Mouse (Mus musculus) CH12.LX (cell line): ENCODE data around the gene Plekha5. TPM values are rescaled to one million over a fixed set of nuclear protein-coding genes. Genes with fewer than 3 reads are reported as not detected.

ENCODE experiments used
- DNase-seq: peaks from one replicate; pipeline ENCODE4 v3.0.0-alpha.2; 2013; ENCODE audit errors: extremely low read depth
- H3K27ac ChIP-seq: 2 replicates; pipeline ENCODE4 v1.5.1; 2012; ENCODE audit warnings: low read depth, mild to moderate bottlenecking, control low read depth, moderate library complexity; ENCODE audit not compliant: insufficient read depth
- H3K27me3 ChIP-seq: replicated peaks from 2 replicates; pipeline ENCODE3; 2012; ENCODE audit warnings: inconsistent platforms
- H3K36me3 ChIP-seq, 2 experiments: replicated peaks in 1 of 2; 2 replicates each; pipeline versions ENCODE3 to v1.6.1; 2012; ENCODE audit warnings: inconsistent platforms in 1 of 2, low read length in 1 of 2, mild to moderate bottlenecking in 1 of 2, mixed read lengths in 1 of 2, moderate library complexity in 1 of 2; ENCODE audit not compliant: control insufficient read depth in 1 of 2, insufficient read depth in 1 of 2
- H3K4me1 ChIP-seq, 2 experiments: 2 replicates each; pipeline ENCODE4 v1.6.1; 2012; ENCODE audit warnings: inconsistent platforms in 1 of 2, moderate library complexity in 1 of 2; ENCODE audit not compliant: insufficient read depth in 2 of 2, control insufficient read depth in 1 of 2
- H3K4me2 ChIP-seq: 2 replicates; pipeline ENCODE4 v1.6.1; 2012; ENCODE audit warnings: low read depth, mild to moderate bottlenecking, control low read depth; ENCODE audit not compliant: poor library complexity, insufficient read depth, severe bottlenecking
- H3K4me3 ChIP-seq, 3 experiments: fragments of 150-350 bp in 1 of 3; sonication (generic) in 1 of 3; replicated peaks in 1 of 3; 2 replicates each; pipeline versions ENCODE3 to v1.5.1; 2011 to 2012; ENCODE audit warnings: low read depth in 2 of 3, low read length in 2 of 3, mild to moderate bottlenecking in 2 of 3, moderate library complexity in 2 of 3, control low read depth in 1 of 3, improper control_type of control experiment in 1 of 3, inconsistent platforms in 1 of 3, mixed read lengths in 1 of 3; ENCODE audit not compliant: poor library complexity in 1 of 3
- H3K79me2 ChIP-seq: replicated peaks from 2 replicates; pipeline ENCODE4 v1.6.1; 2012; ENCODE audit warnings: mild to moderate bottlenecking, moderate library complexity; ENCODE audit not compliant: control insufficient read depth, poor library complexity, insufficient read depth, severe bottlenecking; ENCODE audit errors: extremely low read depth
- H3K9ac ChIP-seq: 2 replicates; pipeline ENCODE4 v1.6.1; 2012; ENCODE audit warnings: low read depth, mild to moderate bottlenecking, control low read depth, moderate library complexity; ENCODE audit not compliant: insufficient read depth
- H3K9me3 ChIP-seq: replicated peaks from 2 replicates; pipeline ENCODE3; 2012; ENCODE audit warnings: low read length, inconsistent platforms, mixed read lengths
- CHD1 ChIP-seq: IDR thresholded peaks from 2 replicates; pipeline ENCODE4 v1.6.1; 2012; ENCODE audit warnings: low read depth, low read length, improper control_type of control experiment, inconsistent platforms
- CHD2 ChIP-seq: IDR thresholded peaks from 2 replicates; pipeline ENCODE4 v1.6.1; 2011; ENCODE audit warnings: low read length, improper control_type of control experiment
- CTCF ChIP-seq, 2 experiments: IDR thresholded peaks in 1 of 2; conservative IDR thresholded peaks in 1 of 2; 2 replicates each; pipeline ENCODE4 v1.5.1; 2011 to 2012; ENCODE audit warnings: low read depth in 2 of 2, low read length in 2 of 2, improper control_type of control experiment in 1 of 2, inconsistent platforms in 1 of 2, mild to moderate bottlenecking in 1 of 2, moderate library complexity in 1 of 2
- E2F4 ChIP-seq: IDR thresholded peaks from 2 replicates; pipeline ENCODE4 v1.6.1; 2011; ENCODE audit warnings: low read depth, low read length, improper control_type of control experiment; ENCODE audit not compliant: insufficient replicate concordance
- ELF1 ChIP-seq: IDR thresholded peaks from 2 replicates; pipeline ENCODE4 v1.6.1; 2014; ENCODE audit warnings: low read depth, mild to moderate bottlenecking, inconsistent platforms, low read length, improper control_type of control experiment
- EP300 ChIP-seq: IDR thresholded peaks from 2 replicates; pipeline ENCODE4 v1.6.1; 2011; ENCODE audit warnings: low read length, improper control_type of control experiment
- ETS1 ChIP-seq: conservative IDR thresholded peaks from 2 replicates; pipeline ENCODE4 v1.6.1; 2012; ENCODE audit warnings: low read depth, mild to moderate bottlenecking, inconsistent platforms, low read length, improper control_type of control experiment, moderate library complexity
- GABPA ChIP-seq: IDR thresholded peaks from 2 replicates; pipeline ENCODE4 v1.6.1; 2012; ENCODE audit warnings: low read depth, low read length, improper control_type of control experiment, inconsistent platforms; ENCODE audit not compliant: insufficient replicate concordance
- HCFC1 ChIP-seq: IDR thresholded peaks from 2 replicates; pipeline ENCODE4 v1.6.1; 2012; ENCODE audit warnings: low read depth, mild to moderate bottlenecking, inconsistent platforms, low read length, improper control_type of control experiment
- IRF4 ChIP-seq: IDR thresholded peaks from 2 replicates; pipeline ENCODE4 v1.6.1; 2014; ENCODE audit warnings: low read depth, mild to moderate bottlenecking, inconsistent platforms, low read length, improper control_type of control experiment
- JUN ChIP-seq: IDR thresholded peaks from 2 replicates; pipeline ENCODE4 v1.6.1; 2011; ENCODE audit warnings: low read depth, mild to moderate bottlenecking, low read length, improper control_type of control experiment, moderate library complexity; ENCODE audit not compliant: insufficient read depth
- JUND ChIP-seq: conservative IDR thresholded peaks from 2 replicates; pipeline ENCODE4 v1.6.1; 2011; ENCODE audit warnings: low read depth, low read length, improper control_type of control experiment
- KAT2A ChIP-seq: IDR thresholded peaks from 2 replicates; pipeline ENCODE4 v1.6.1; 2012; ENCODE audit warnings: low read length, improper control_type of control experiment, inconsistent platforms; ENCODE audit not compliant: insufficient replicate concordance
- MAFK ChIP-seq: IDR thresholded peaks from 2 replicates; pipeline ENCODE4 v1.6.1; 2011; ENCODE audit warnings: low read length, improper control_type of control experiment; ENCODE audit not compliant: insufficient replicate concordance
- MAX ChIP-seq: IDR thresholded peaks from 2 replicates; pipeline ENCODE4 v1.6.1; 2011; ENCODE audit warnings: low read length, improper control_type of control experiment
- MAZ ChIP-seq: IDR thresholded peaks from 2 replicates; pipeline ENCODE4 v1.6.1; 2012; ENCODE audit warnings: low read depth, mild to moderate bottlenecking, inconsistent platforms, low read length, improper control_type of control experiment, moderate library complexity
- MEF2A ChIP-seq: IDR thresholded peaks from 2 replicates; pipeline ENCODE4 v1.6.1; 2014; ENCODE audit warnings: low read depth, mild to moderate bottlenecking, inconsistent platforms, low read length, improper control_type of control experiment, borderline replicate concordance
- MYC ChIP-seq: IDR thresholded peaks from 2 replicates; pipeline ENCODE4 v1.6.1; 2011; ENCODE audit warnings: low read depth, mild to moderate bottlenecking, improper control_type of control experiment, low read length
- NRF1 ChIP-seq: IDR thresholded peaks from 2 replicates; pipeline ENCODE4 v1.6.1; 2014; ENCODE audit warnings: low read depth, mild to moderate bottlenecking, inconsistent platforms, low read length, improper control_type of control experiment, moderate library complexity
- POLR2AphosphoS2 ChIP-seq: IDR thresholded peaks from 2 replicates; pipeline ENCODE4 v1.6.1; 2011; ENCODE audit warnings: low read depth, low read length, improper control_type of control experiment
- RAD21 ChIP-seq: IDR thresholded peaks from 2 replicates; pipeline ENCODE4 v1.6.1; 2011; ENCODE audit warnings: low read depth, mild to moderate bottlenecking, low read length, improper control_type of control experiment, moderate library complexity
- RCOR1 ChIP-seq: conservative IDR thresholded peaks from 2 replicates; pipeline ENCODE4 v1.6.1; 2012; ENCODE audit warnings: low read depth, mild to moderate bottlenecking, inconsistent platforms, low read length, improper control_type of control experiment
- SIN3A ChIP-seq: IDR thresholded peaks from 2 replicates; pipeline ENCODE4 v1.6.1; 2012; ENCODE audit warnings: low read length, improper control_type of control experiment, inconsistent platforms
- TBP ChIP-seq: conservative IDR thresholded peaks from 2 replicates; pipeline ENCODE4 v1.6.1; 2011; ENCODE audit warnings: low read depth, low read length, improper control_type of control experiment
- TCF12 ChIP-seq: IDR thresholded peaks from 2 replicates; pipeline ENCODE4 v1.6.1; 2014; ENCODE audit warnings: low read depth, mild to moderate bottlenecking, inconsistent platforms, low read length, improper control_type of control experiment
- UBTF ChIP-seq: IDR thresholded peaks from 2 replicates; pipeline ENCODE4 v1.6.1; 2012; ENCODE audit warnings: low read depth, mild to moderate bottlenecking, inconsistent platforms, low read length, improper control_type of control experiment, moderate library complexity
- USF1 ChIP-seq: IDR thresholded peaks from 2 replicates; pipeline ENCODE4 v1.6.1; 2014; ENCODE audit warnings: low read depth, mild to moderate bottlenecking, inconsistent platforms, low read length, improper control_type of control experiment
- USF2 ChIP-seq: conservative IDR thresholded peaks from 2 replicates; pipeline ENCODE4 v1.6.1; 2011; ENCODE audit warnings: low read depth, low read length, improper control_type of control experiment
- ZKSCAN1 ChIP-seq: IDR thresholded peaks from 2 replicates; pipeline ENCODE4 v1.6.1; 2012; ENCODE audit warnings: low read depth, inconsistent platforms, low read length, improper control_type of control experiment, borderline replicate concordance
- ZNF384 ChIP-seq: IDR thresholded peaks from 2 replicates; pipeline ENCODE4 v1.6.1; 2012; ENCODE audit warnings: low read depth, low read length, improper control_type of control experiment, inconsistent platforms
- dilution Hi-C: fragments of 300-500 bp; cut with MboI; formaldehyde crosslinking; loops from 2 replicates; pipeline ENCODE4 v1.14.3; 2020; ENCODE audit warnings: low sequenced_read_pairs; ENCODE audit not compliant: extremely low pct_unique_long_range_greater_than_20kb, extremely low pct_ligation_motif_present
- in situ Hi-C: fragments of 300-500 bp; cut with MboI; formaldehyde crosslinking; loops from 3 replicates; pipeline ENCODE4 v1.14.3; 2019; ENCODE audit warnings: low sequenced_read_pairs, low pct_ligation_motif_present, low pct_unique_long_range_greater_than_20kb, mixed read lengths
- polyA plus RNA-seq: library from polyadenylated mRNA; unstranded; fragments of >175 nt; gene quantifications from 2 replicates; pipeline ENCODE4 v1.2.1, GENCODE M21; 2012; ENCODE audit warnings: low read depth; ENCODE audit not compliant: insufficient read length
- total RNA-seq, 2 experiments: library from RNA; depleted of rRNA; stranded (reverse); fragments of 300-350 nt in 1 of 2; fragments of >200 nt in 1 of 2; gene quantifications; 2 replicates each; pipeline ENCODE4 v1.2.3; 2012 to 2014

The Plekha5 gene
- total RNA-seq (2012; rRNA removed) (0.29 and 0.38 TPM in 2 replicates), total RNA-seq (2014; rRNA removed) (0.12 TPM in 1 of 2 replicates, not detected in the other), polyA plus RNA-seq (0.20 and 0.27 TPM in 2 replicates)

DNA sequence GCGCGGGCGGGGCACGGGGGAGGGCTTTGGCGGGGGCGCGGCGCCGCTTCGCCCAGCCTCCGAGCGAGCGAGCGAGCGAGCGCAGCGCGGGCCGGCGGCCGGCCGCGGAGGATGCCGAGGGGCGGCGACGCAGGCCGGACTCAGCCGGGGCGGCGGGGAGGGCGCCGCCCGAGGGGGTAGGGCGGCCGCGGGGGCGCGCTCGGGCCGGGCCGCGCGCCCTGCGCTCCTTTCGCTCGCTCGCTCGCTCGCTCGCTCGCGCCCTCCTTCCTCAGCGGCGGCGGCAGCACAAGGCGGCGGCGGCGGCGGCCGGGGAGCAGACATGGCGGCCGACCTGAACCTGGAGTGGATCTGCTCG, at the start of gene Plekha5:
Gene Plekha5, plus strand, starts transcription at position 209 of the 355 bp plus-strand sequence.
- Histone ChIP-seq H3K4me2 (no peak within 1 kb of the TSS), H3K27me3 (no peaks in the 10 kb centered on the region), H3K4me1 (no peaks in the 10 kb centered on the region), H3K36me3 (no peaks in the 10 kb centered on the region), H3K9ac (no peak within 1 kb of the TSS), H3K27ac (no peak within 1 kb of the TSS), H3K4me3 (no peak within 1 kb of the TSS), H3K79me2 (no peaks in the 10 kb centered on the region), H3K9me3 (peaks cover 45% of the 10 kb centered on the region)
- dilution Hi-C loops, result no loop called here
- TF ChIP-seq USF1, result no peak
- TF ChIP-seq KAT2A, result no peak
- no peak for TF ChIP-seq SIN3A
- no peak for TF ChIP-seq USF2
- TF ChIP-seq HCFC1, result no peak
- TF ChIP-seq CHD1, result no peak
- no peak for TF ChIP-seq JUND
- no peak for TF ChIP-seq ETS1
- no peak for TF ChIP-seq E2F4
- TF ChIP-seq MAZ, result no peak
- TF ChIP-seq MAFK, result no peak
- no peak for TF ChIP-seq MAX
- no peak for TF ChIP-seq TBP
- no peak for TF ChIP-seq IRF4
- no peak for TF ChIP-seq ZNF384
- in situ Hi-C loops, result no loop called here
- no peak for DNase-seq

- TF ChIP-seq MAFK, result no peak
- no peak for TF ChIP-seq CHD2
- no peak for TF ChIP-seq HCFC1
- no peak for TF ChIP-seq KAT2A
- TF ChIP-seq ELF1, result no peak
- no peak for TF ChIP-seq CTCF (conservative IDR thresholded peaks at IDR 0.05 in 1 of 2, IDR thresholded peaks at IDR 0.05 in 1 of 2; ENCODE audit: low read depth in 2 of 2, low read length in 2 of 2)
- TF ChIP-seq RAD21, result no peak
- TF ChIP-seq MEF2A, result no peak
- no peak for TF ChIP-seq POLR2AphosphoS2
- no peak for TF ChIP-seq GABPA
- no peak for TF ChIP-seq RCOR1
- no peak for TF ChIP-seq SIN3A
- no peak for TF ChIP-seq ZKSCAN1
- no peak for TF ChIP-seq JUN
- no peak for TF ChIP-seq MYC
- TF ChIP-seq EP300, result no peak
- TF ChIP-seq NRF1, result no peak
- no peak for TF ChIP-seq TCF12
- no peak for TF ChIP-seq UBTF
- dilution Hi-C loops (no loop called here), in situ Hi-C loops (no loop called here)
- H3K4me3 ChIP-seq, result no peak overlapping the region
- peaks cover 57% of the 10 kb centered on the region for H3K9me3 ChIP-seq
- H3K36me3 ChIP-seq, result no peaks in the 10 kb centered on the region
- DNase-seq, result no peak
- H3K27ac ChIP-seq, result no peak overlapping the region
- no peak overlapping the region for H3K9ac ChIP-seq
- no peaks in the 10 kb centered on the region for H3K4me1 ChIP-seq
- H3K4me2 ChIP-seq, result no peak overlapping the region
- H3K27me3 ChIP-seq, result no peaks in the 10 kb centered on the region
- H3K79me2 ChIP-seq, result no peaks in the 10 kb centered on the region
These were observed 48.2 kb upstream of the Plekha5 start for GRCm38 (mm10) chr6:140375671-140376070.
